Mouse (Mus musculus): ENCODE data around the gene Cpa4.

Gene Cpa4

DNA sequence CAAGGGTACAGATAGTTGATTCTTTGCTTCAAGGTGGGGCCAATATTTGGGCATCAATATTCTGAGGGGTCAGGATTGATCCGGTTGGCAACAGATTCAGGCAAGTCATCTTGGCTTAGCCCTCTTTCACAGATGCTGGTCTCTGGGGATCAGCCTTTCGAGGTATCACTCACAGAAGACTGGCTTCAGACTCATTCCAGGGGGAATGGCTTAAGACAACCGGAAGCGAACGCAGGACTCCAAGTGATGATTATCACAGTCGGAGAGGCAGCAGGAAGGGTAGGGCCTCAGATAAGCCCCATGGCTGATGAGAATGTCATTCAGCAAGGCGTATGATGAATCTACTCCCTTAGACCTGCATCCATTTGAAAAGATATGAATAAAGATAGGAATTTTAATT is 26.2 kb downstream of the Cpa4 start:
- no peak for DNase-seq

GRCm38 (mm10) chr6:30596230-30596898 is 28.2 kb downstream of the Cpa4 start:
- no peak for DNase-seq

GRCm38 (mm10) chr6:30600033-30600432 is 31.9 kb downstream of the Cpa4 start:
- no peak for DNase-seq

DNA sequence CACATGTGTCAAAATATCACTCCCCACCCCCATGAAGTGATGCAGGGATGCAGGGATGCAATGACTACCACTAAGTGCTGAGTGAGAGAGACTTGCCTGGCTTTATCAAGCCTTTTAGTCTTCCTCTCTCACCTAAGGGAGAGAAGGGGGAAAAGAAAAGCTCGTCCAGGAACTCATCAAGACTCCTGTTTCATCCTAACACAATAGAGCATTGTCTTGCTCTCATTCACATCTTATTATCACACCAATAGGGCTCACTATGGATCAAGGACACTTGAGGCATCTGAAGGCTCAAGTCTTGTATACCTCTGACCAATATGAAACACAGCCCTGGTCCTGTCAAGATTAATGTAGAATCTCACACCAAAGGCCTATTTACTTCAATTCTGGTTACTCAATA is 32.8 kb downstream of the Cpa4 start:
- DNase-seq: no peak

GRCm38 (mm10) chr6:30604342-30604867 is 36.2 kb downstream of the Cpa4 start:
- DNase-seq: no peak

DNA sequence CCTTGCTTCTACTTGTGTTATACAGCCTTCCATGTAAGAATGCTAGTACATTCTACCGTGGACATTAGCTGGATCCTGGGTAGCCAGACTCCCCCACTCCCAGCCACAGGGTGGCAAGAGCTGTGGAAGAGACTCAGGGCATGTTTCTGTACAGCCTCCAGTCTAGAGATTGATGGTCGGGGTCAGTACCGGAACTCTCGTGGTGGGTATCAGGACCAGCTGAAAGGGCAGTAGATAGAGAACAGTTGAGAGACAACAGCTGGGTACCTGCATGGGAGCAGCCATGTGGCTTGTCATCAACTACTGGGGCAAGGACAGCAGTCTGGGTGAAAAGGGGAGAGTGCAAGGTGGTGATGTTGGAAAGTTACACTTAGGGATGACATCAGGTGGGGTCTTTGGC is 36.9 kb downstream of the Cpa4 start:
- no peak for DNase-seq

DNA sequence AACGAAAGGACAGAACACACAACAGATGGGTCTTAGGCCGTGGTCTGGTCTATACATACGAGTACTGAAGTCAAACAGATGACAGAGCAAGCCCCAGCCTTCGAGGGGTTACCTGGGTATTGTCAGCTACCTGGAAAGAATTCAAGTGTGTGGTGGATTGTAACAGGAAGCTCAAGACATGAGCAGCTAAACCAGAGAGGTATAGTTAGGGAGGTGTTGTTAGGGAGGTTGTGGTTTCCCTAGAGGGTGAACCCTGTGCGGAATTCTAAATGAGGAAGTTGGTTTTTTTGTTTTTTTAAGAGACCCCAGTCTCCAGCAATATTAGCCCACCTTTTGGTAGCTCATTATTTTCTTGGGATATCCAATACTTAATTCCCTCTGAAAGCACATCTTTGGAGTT is 37.5 kb downstream of the Cpa4 start:
- DNase-seq: no peak

DNA sequence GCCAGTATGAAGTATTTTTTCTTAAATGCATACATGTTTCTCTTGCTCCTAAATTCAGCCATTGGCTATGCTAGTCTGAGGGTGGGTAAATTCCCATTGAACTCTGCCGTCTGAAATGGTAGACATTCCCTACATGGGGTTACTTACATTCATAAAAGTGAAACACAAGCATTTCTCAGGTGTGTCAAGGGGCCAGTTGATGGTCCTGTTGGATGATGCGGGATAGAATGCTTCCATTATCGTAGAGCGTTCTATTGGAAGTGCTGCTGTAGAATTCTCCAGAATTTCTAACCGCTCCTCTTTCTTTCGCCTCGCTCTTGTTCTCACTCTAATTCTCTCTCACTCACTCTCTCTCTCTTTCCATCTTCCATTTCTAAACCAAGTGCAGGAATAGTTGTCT is 42.5 kb downstream of the Cpa4 start, which contains the start of gene Cpa5:
Gene Cpa5 (plus strand): TSS at position 301 of the 400 bp plus-strand sequence.
- DNase-seq: no peak

GRCm38 (mm10) chr6:30611212-30611611 is 43.0 kb downstream of the Cpa4 start:
- DNase-seq: no peak

DNA sequence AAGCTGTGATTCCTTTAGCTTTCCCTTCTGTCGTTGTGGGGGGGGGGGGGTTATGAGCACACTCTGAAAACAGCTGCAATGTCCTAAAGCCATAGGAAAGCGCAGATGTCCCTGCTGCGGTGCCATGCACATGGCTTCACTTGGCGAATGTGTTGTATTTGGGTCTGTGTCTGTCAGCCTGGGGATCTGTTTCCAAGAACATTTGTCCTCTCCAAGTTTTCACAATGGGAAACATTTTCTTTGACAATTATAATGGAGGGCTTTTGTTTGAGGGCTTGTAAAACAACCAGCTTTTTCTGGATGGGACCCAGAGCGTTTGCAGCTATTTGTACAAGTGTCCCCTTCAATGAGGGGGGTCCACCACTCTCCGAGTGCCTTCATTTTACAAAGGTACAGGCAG is 46.1 kb downstream of the Cpa4 start:
- DNase-seq: peak; percentile 1

DNA sequence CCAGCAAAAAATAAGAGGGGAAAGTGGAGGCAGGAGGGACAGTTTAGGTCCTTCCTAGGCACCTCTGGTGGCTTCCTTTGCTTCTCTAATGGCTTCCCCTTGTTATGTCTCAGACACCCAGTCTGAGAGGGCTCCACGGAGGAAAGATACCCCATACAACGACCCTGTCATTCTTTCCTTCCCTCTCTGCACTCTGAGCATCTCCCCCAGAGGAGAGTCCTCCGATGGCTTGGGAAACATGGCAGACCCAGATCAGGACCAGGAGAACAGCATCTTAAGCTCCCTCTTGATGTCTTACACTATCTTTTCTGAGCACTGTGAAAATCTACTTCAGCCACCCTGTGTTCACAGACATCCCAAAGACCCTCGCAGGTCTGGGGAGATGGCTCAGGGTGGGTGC is 47.6 kb downstream of the Cpa4 start:
- DNase-seq: no peak

GRCm38 (mm10) chr6:30616491-30616941 is 48.3 kb downstream of the Cpa4 start:
- no peak for DNase-seq

DNA sequence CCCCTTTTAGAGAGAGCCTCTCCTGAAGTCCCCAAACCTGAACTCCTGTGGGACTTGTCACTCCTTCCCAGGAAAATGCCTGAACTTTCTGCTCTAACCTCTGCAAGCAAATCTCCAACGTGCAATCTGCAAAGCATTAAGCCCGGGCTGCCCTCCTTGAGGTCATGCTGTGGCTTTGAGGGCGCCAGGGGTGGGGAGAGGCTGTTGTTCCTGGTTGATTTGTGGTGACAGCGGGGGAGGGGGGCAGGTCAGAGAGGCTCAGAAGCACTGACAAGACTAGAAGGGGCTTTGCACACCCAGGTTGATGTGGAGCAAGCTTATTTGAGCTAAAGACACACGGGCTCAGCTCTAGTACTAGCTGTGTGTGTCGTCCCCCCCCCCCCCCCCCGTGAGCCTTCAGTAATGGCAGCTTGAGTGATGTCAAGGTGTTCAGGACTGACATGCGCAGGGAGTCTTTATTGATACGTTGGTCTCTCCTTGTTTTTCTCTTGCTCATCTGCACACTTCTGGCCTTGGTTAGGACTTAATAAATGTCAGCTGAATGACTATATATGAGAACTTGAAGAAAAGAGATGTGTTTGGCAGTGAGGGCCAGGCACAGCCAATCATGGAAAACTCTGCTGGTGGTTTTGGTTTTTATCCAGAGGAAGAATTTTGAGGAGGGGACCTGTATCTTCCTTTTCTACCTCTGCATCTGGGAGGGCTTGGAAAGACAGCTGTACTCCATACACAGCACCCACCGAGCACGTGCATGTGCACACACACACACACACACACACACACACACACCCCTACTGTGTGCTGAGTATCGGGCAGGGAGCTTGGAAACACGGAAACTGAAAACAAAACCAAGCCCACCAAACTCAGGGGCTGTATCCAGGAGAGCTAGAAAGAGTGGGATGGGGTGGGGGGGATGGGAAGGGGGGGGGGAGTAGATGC is 49.1 kb downstream of the Cpa4 start:
- DNase-seq: no peak

- DNase-seq: no peak
These were observed 49.9 kb downstream of the Cpa4 start for GRCm38 (mm10) chr6:30617959-30618590.

DNA sequence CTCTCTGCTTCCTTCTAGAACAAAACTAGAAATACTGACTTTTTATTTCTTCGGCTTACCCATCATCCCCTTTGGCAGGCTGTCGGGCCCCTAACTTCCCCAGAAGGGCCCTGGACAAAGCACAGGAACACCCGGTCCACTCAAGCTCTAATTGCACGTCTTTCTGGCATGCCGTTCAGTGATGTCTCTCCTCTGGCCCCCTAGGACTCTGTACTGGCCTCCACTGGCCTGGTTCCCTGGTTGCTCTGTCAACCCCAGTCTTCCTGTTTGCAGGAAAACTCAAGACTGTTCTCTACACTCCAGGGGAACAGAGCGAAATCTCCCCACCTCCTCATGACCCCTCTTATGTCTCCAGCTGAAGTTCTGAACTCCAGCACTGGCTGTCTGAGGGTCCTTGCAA is 50.6 kb downstream of the Cpa4 start:
- no peak for DNase-seq

- no peak for DNase-seq
These were observed 51.4 kb downstream of the Cpa4 start for GRCm38 (mm10) chr6:30619606-30620005.

DNA sequence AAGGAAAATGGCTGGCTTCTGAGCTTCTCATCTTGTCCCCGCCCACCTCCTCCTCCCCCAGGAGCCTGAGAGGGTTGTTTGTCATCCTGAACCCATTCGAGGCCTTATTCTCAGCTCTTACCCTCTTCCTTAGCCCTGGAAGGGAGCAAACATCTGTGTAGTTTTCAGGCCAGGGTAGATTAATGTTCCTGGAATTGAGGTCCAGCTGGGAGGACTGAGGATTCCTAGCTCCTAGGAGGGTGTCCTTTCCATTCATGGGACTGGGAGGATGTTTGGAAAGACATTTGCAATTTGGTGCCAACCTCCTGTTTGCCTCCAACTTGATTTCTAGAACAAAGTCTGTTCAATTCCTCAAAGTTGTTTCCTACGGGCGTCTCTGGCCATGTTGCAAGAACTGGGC is 52.4 kb downstream of the Cpa4 start:
- no peak for DNase-seq

DNA sequence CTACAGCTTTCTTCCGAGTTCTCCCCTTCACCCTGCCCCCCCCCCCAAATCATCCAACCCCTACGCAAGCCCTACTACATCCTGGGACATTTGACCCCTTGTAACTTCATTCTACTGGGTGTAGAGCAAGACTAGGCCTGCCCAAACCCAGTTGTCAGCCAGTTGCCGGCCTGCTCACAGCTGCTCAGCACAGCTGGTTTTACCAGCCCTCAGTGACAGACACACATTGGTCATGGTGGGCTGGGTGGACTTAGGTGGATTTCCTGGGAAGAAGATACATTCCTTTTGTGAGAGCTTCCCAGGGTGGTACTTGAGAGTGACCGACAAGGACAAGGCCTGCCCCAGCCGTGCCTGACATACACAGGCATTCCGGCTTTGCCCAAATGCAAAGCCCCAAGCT is 52.8 kb downstream of the Cpa4 start:
- no peak for DNase-seq

- DNase-seq: no peak
These were observed 53.8 kb downstream of the Cpa4 start for GRCm38 (mm10) chr6:30621986-30622389.

DNA sequence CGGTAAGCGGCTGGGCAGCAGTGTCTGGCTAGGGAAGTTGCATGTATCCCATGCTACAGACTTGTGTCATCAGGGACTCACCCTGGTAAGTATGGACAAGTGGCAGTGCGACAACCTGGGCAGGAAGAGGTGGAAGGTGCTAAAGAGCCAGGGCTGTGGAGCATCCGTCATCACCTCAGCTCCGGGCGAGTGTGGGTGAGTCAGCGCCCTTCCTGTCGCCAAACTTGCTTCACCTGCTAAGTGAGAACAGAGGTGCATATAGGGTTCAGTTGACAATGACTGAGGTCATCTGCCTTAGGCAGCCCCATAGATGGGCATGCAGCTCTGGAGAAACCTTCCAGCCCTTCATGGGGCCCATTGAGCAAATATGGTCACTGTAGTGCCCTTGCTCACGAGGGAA is 56.6 kb downstream of the Cpa4 start:
- no peak for DNase-seq

GRCm38 (mm10) chr6:30628152-30628551 is 60.0 kb downstream of the Cpa4 start:
- DNase-seq: peak; percentile 20

GRCm38 (mm10) chr6:30629989-30630388 is 61.8 kb downstream of the Cpa4 start:
- DNase-seq: no peak

GRCm38 (mm10) chr6:30635361-30635862 is 67.2 kb downstream of the Cpa4 start:
- no peak for DNase-seq
